12 mouse cellular contexts compared by ENCODE assay signal in the genomic region with DNA sequence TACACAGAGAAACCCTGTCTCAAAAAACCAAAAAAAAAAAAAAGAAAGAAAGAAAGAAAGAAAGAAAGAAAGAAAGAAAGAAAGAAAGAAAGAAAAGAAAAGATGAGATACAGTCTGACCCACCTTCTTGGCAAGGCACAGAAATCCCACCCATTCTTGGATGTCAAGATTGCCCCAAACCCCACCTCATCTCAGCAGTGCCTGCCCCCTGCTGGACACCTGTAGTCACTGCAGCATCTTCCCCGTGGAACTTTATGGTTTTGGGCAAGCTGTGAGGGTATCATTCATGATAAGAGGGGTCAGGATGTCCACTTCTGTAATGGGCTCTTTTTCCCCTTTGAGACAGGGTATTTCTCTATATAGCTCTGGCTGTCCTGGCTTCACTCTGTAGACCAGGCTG. TPM values are rescaled to one million over a fixed set of nuclear protein-coding genes. Genes with fewer than 3 reads are reported as not detected.
DNase-seq lines count a peak whose midpoint lies in the region; ATAC-seq and TF ChIP-seq lines count a peak whose summit lies in the region.
"Had no signal": no experiment of that assay in that cellular context is flagged by ENCODE, and none has a peak within 500 bp of the region (broad histone marks: within the 10 kb centered on the region; RNA-seq: fewer than 3 reads in every experiment).

No protein-coding gene starts in this region.

- peak overlapping the region; percentile 62 for H3K4me2 ChIP-seq in intestine, postnatal 0 days (replicated peaks; ENCODE audit: low read depth)
- no peak overlapping the region for H3K4me2 ChIP-seq in intestine, embryonic 16.5 days (ENCODE audit: low read depth, low read length)
- no peak overlapping the region for H3K4me2 ChIP-seq in liver, embryonic 15.5 days
- H3K4me2 ChIP-seq in hindbrain, embryonic 12.5 days (replicated peaks) = no peak overlapping the region
- H3K4me2 ChIP-seq: embryonic facial prominence, embryonic 12.5 days; kidney, embryonic 15.5 days; limb, embryonic 12.5 days had no signal

- no peak for ATAC-seq in intestine, postnatal 0 days
- no peak for ATAC-seq in intestine, embryonic 16.5 days
- ATAC-seq in liver, embryonic 15.5 days (ENCODE audit: insufficient read depth) = no peak
- ATAC-seq in hindbrain, embryonic 12.5 days (ENCODE audit: low FRiP score) = no peak

- no peaks in the 10 kb centered on the region for H3K9me3 ChIP-seq in intestine, postnatal 0 days (ENCODE audit: control insufficient read depth)
- no peaks in the 10 kb centered on the region for H3K9me3 ChIP-seq in intestine, embryonic 16.5 days (ENCODE audit: control insufficient read depth, low read length)
- no peaks in the 10 kb centered on the region for H3K9me3 ChIP-seq in liver, embryonic 15.5 days (replicated peaks)
- no peaks in the 10 kb centered on the region for H3K9me3 ChIP-seq in hindbrain, embryonic 12.5 days (replicated peaks)
- H3K9me3 ChIP-seq: embryonic facial prominence, embryonic 12.5 days; kidney, embryonic 15.5 days; limb, embryonic 12.5 days had no signal

- peak; percentile 56 to 59 for DNase-seq in B cell, adult 2 months
- DNase-seq in R1 (ENCODE audit: low read depth, low spot score) = peak; percentile 40
- no peak for DNase-seq in heart, postnatal 25 days (ENCODE audit: low spot score)
- no peak for DNase-seq in T-cell, adult 2 months (ENCODE audit: low spot score)

- H3K4me1 ChIP-seq in intestine, postnatal 0 days (replicated peaks; ENCODE audit: control insufficient read depth, insufficient read depth, low read length) = 0 out of 2 replicates have a peak, but pooled peaks cover 6% of the 10 kb centered on the region
- H3K4me1 ChIP-seq in intestine, embryonic 16.5 days (ENCODE audit: control insufficient read depth, insufficient read depth, low read length) = peaks cover 30% of the 10 kb centered on the region
- peaks cover 80% of the 10 kb centered on the region for H3K4me1 ChIP-seq in liver, embryonic 15.5 days (replicated peaks)
- no peaks in the 10 kb centered on the region for H3K4me1 ChIP-seq in hindbrain, embryonic 12.5 days
- H3K4me1 ChIP-seq: embryonic facial prominence, embryonic 12.5 days had no signal

- no peak overlapping the region for H3K9ac ChIP-seq in intestine, postnatal 0 days (ENCODE audit: low read depth, low read length)
- no peak overlapping the region for H3K9ac ChIP-seq in intestine, embryonic 16.5 days (ENCODE audit: low read depth, low read length)
- H3K9ac ChIP-seq in liver, embryonic 15.5 days = no peak overlapping the region
- no peak overlapping the region for H3K9ac ChIP-seq in hindbrain, embryonic 12.5 days
- H3K9ac ChIP-seq: embryonic facial prominence, embryonic 12.5 days; kidney, embryonic 15.5 days; limb, embryonic 12.5 days had no signal

- peak; percentile 86 for TF ChIP-seq CTCF in intestine, postnatal 0 days (IDR thresholded peaks at IDR 0.05; ENCODE audit: low read depth)

- no peaks in the 10 kb centered on the region; the same call in 1 of the 2 replicates for H3K27me3 ChIP-seq in intestine, postnatal 0 days (replicated peaks; ENCODE audit: control insufficient read depth, insufficient read depth, low read length)
- no peaks in the 10 kb centered on the region for H3K27me3 ChIP-seq in intestine, embryonic 16.5 days (replicated peaks; ENCODE audit: control insufficient read depth, insufficient read depth, low read length)
- peaks cover 15% of the 10 kb centered on the region; the same call in 1 of the 2 replicates for H3K27me3 ChIP-seq in liver, embryonic 15.5 days
- peaks cover 44% of the 10 kb centered on the region for H3K27me3 ChIP-seq in hindbrain, embryonic 12.5 days

- no peak overlapping the region for H3K4me3 ChIP-seq in intestine, postnatal 0 days (ENCODE audit: low read depth, low read length)
- no peak overlapping the region for H3K4me3 ChIP-seq in intestine, embryonic 16.5 days (ENCODE audit: low read length)
- H3K4me3 ChIP-seq in liver, embryonic 15.5 days (replicated peaks) = no peak overlapping the region
- H3K4me3 ChIP-seq in hindbrain, embryonic 12.5 days = no peak overlapping the region
- H3K4me3 ChIP-seq: embryonic facial prominence, embryonic 12.5 days; kidney, embryonic 15.5 days; limb, embryonic 12.5 days had no signal

- peak overlapping the region; percentile 87; the same call in 1 of the 2 replicates for H3K27ac ChIP-seq in intestine, postnatal 0 days (ENCODE audit: low read depth, low read length)
- no peak overlapping the region for H3K27ac ChIP-seq in intestine, embryonic 16.5 days (ENCODE audit: low read length)
- peak overlapping the region; percentile 80 for H3K27ac ChIP-seq in liver, embryonic 15.5 days (replicated peaks)
- H3K27ac ChIP-seq in hindbrain, embryonic 12.5 days = no peak overlapping the region
- H3K27ac ChIP-seq: embryonic facial prominence, embryonic 12.5 days; kidney, embryonic 15.5 days; limb, embryonic 12.5 days had no signal

- 0% methylated on average over 1 of the region's 1 CpGs for WGBS in intestine, postnatal 0 days
- 0% methylated on average over 1 of the region's 1 CpGs for WGBS in intestine, embryonic 16.5 days
- WGBS in liver, embryonic 15.5 days (ENCODE audit: insufficient replicate concordance) = 6% methylated on average over 1 of the region's 1 CpGs
- 15% methylated on average over 1 of the region's 1 CpGs for WGBS in hindbrain, embryonic 12.5 days

- H3K36me3 ChIP-seq in intestine, postnatal 0 days (ENCODE audit: control insufficient read depth, insufficient read depth) = no peaks in the 10 kb centered on the region; the same call in 1 of the 2 replicates
- H3K36me3 ChIP-seq in intestine, embryonic 16.5 days (ENCODE audit: control insufficient read depth, insufficient read depth, low read length) = no peaks in the 10 kb centered on the region
- H3K36me3 ChIP-seq in liver, embryonic 15.5 days (replicated peaks) = peaks cover 8% of the 10 kb centered on the region
- H3K36me3 ChIP-seq in hindbrain, embryonic 12.5 days = peaks cover 18% of the 10 kb centered on the region

- intact Hi-C loops in heart, postnatal 25 days (cut with DNase I) = loop anchor here (2.0 kb wide), 1 partner anchor 42 kb away; the partner anchor contains the start of gene Ints1

RNA-seq across cellular contexts. Expression of gene Tmem184a, which starts 2.4 kb away (rescaled TPM):
- polyA plus RNA-seq in intestine, postnatal 0 days (2015; fragmentation: Nextera tagmentation; extraction: Ambion mirVana) = 197 and 218 TPM in 2 replicates
- polyA plus RNA-seq in intestine, embryonic 16.5 days (2015; fragmentation: Nextera tagmentation; extraction: Ambion mirVana) = 120 and 151 TPM in 2 replicates
- polyA plus RNA-seq in liver, embryonic 15.5 days (2015; fragmentation: Nextera tagmentation; extraction: Ambion mirVana) = 0.68 and 1.2 TPM in 2 replicates
- under 1 TPM; 0.16 to 0.17 TPM for total RNA-seq in heart, postnatal 25 days (2021)
- 0.43 and 1.4 TPM in 2 replicates for polyA plus RNA-seq in hindbrain, embryonic 12.5 days (2016; fragmentation: Nextera tagmentation; extraction: Ambion mirVana)

RNA-seq across cellular contexts. Expression of gene Gm26938, which starts 8.9 kb away (rescaled TPM):
- polyA plus RNA-seq in intestine, postnatal 0 days (2015; fragmentation: Nextera tagmentation; extraction: Ambion mirVana) = not detected in 2 replicates
- not detected in 2 replicates for polyA plus RNA-seq in intestine, embryonic 16.5 days (2015; fragmentation: Nextera tagmentation; extraction: Ambion mirVana)
- polyA plus RNA-seq in liver, embryonic 15.5 days (2015; fragmentation: Nextera tagmentation; extraction: Ambion mirVana) = not detected in 2 replicates
- not detected for total RNA-seq in heart, postnatal 25 days (2021)
- polyA plus RNA-seq in hindbrain, embryonic 12.5 days (2016; fragmentation: Nextera tagmentation; extraction: Ambion mirVana) = not detected in 2 replicates
- total RNA-seq: gastrocnemius, postnatal 4 days had no signal
- polyA plus RNA-seq: embryonic facial prominence, embryonic 12.5 days; kidney, embryonic 15.5 days had no signal

RNA-seq across cellular contexts. Expression of gene Psmg3, which starts 9.4 kb away (rescaled TPM):
- 33.9 and 34.4 TPM in 2 replicates for polyA plus RNA-seq in intestine, postnatal 0 days (2015; fragmentation: Nextera tagmentation; extraction: Ambion mirVana)
- polyA plus RNA-seq in intestine, embryonic 16.5 days (2015; fragmentation: Nextera tagmentation; extraction: Ambion mirVana) = 67.6 and 80.3 TPM in 2 replicates
- polyA plus RNA-seq in liver, embryonic 15.5 days (2015; fragmentation: Nextera tagmentation; extraction: Ambion mirVana) = 41.4 and 42.3 TPM in 2 replicates
- total RNA-seq in heart, postnatal 25 days (2021) = 10 to 100 TPM; 10.2 to 11.1 TPM
- 55.8 and 66.6 TPM in 2 replicates for polyA plus RNA-seq in hindbrain, embryonic 12.5 days (2016; fragmentation: Nextera tagmentation; extraction: Ambion mirVana)

RNA-seq across cellular contexts. Expression of gene Mafk, which starts 26.0 kb away (rescaled TPM):
- polyA plus RNA-seq in intestine, postnatal 0 days (2015; fragmentation: Nextera tagmentation; extraction: Ambion mirVana) = 23.1 and 25.5 TPM in 2 replicates
- 25.0 and 25.2 TPM in 2 replicates for polyA plus RNA-seq in intestine, embryonic 16.5 days (2015; fragmentation: Nextera tagmentation; extraction: Ambion mirVana)
- 44.5 and 50.0 TPM in 2 replicates for polyA plus RNA-seq in liver, embryonic 15.5 days (2015; fragmentation: Nextera tagmentation; extraction: Ambion mirVana)
- 10 to 100 TPM; 30.2 to 30.9 TPM for total RNA-seq in heart, postnatal 25 days (2021)
- polyA plus RNA-seq in hindbrain, embryonic 12.5 days (2016; fragmentation: Nextera tagmentation; extraction: Ambion mirVana) = 11.4 and 12.0 TPM in 2 replicates

RNA-seq across cellular contexts. Expression of gene Ints1, which starts 41.8 kb away (rescaled TPM):
- 9.9 and 12.7 TPM in 2 replicates for polyA plus RNA-seq in intestine, postnatal 0 days (2015; fragmentation: Nextera tagmentation; extraction: Ambion mirVana)
- 18.8 and 18.9 TPM in 2 replicates for polyA plus RNA-seq in intestine, embryonic 16.5 days (2015; fragmentation: Nextera tagmentation; extraction: Ambion mirVana)
- 11.8 and 12.5 TPM in 2 replicates for polyA plus RNA-seq in liver, embryonic 15.5 days (2015; fragmentation: Nextera tagmentation; extraction: Ambion mirVana)
- 10 to 100 TPM; 43.3 to 47.3 TPM for total RNA-seq in heart, postnatal 25 days (2021)
- 32.8 and 37.7 TPM in 2 replicates for polyA plus RNA-seq in hindbrain, embryonic 12.5 days (2016; fragmentation: Nextera tagmentation; extraction: Ambion mirVana)

Comparison
In these comparisons a context has a peak if more than half of its experiments do, and no peak if none do; other contexts are left out.
1. H3K27ac ChIP-seq: peak in intestine, postnatal 0 days (single experiment) and liver, embryonic 15.5 days (single experiment); none in intestine, embryonic 16.5 days (single experiment) and hindbrain, embryonic 12.5 days (single experiment).
2. DNase-seq: peak in B cell, adult 2 months (2 of 2) and R1 (single experiment); none in heart, postnatal 25 days (single experiment) and T-cell, adult 2 months (single experiment).
3. RNA of gene Tmem184a, which starts 2.4 kb away (polyA plus RNA-seq): 197 to 218 TPM in intestine, postnatal 0 days and 120 to 151 TPM in intestine, embryonic 16.5 days; 0.43 to 1.4 TPM in hindbrain, embryonic 12.5 days and 0.68 to 1.2 TPM in liver, embryonic 15.5 days; every median in the first group is over 10 times any median in the second.